8 mouse cellular contexts compared by ENCODE assay signal in genomic region chr13:51616417-51617044, GRCm38 (mm10). TPM values are rescaled to one million over a fixed set of nuclear protein-coding genes. Genes with fewer than 3 reads are reported as not detected.
DNase-seq lines count a peak whose midpoint lies in the region; ATAC-seq lines count a peak whose summit lies in the region.
"Had no signal": no experiment of that assay in that cellular context is flagged by ENCODE, and none has a peak within 500 bp of the region (broad histone marks: within the 10 kb centered on the region; RNA-seq: fewer than 3 reads in every experiment).

No protein-coding gene starts in this region.

- H3K9me3 ChIP-seq in hindbrain, embryonic 11.5 days (ENCODE audit: control insufficient read depth, low read length), result no peaks in the 10 kb centered on the region
- H3K9me3 ChIP-seq: limb, embryonic 12.5 days had no signal

- no peak overlapping the region for H3K4me2 ChIP-seq in hindbrain, embryonic 11.5 days (replicated peaks; ENCODE audit: low read depth, low read length)
- H3K4me2 ChIP-seq: limb, embryonic 12.5 days had no signal

- no peaks in the 10 kb centered on the region for H3K27me3 ChIP-seq in hindbrain, embryonic 11.5 days (ENCODE audit: control insufficient read depth, insufficient read depth, low read length)
- H3K27me3 ChIP-seq: limb, embryonic 12.5 days had no signal

- H3K36me3 ChIP-seq in hindbrain, embryonic 11.5 days (ENCODE audit: control insufficient read depth, insufficient read depth, low read length), result no peaks in the 10 kb centered on the region
- H3K36me3 ChIP-seq: limb, embryonic 12.5 days had no signal

- no peaks in the 10 kb centered on the region for H3K4me1 ChIP-seq in hindbrain, embryonic 11.5 days (replicated peaks; ENCODE audit: control insufficient read depth, insufficient read depth, low read length)

- no peak overlapping the region for H3K4me3 ChIP-seq in hindbrain, embryonic 11.5 days (ENCODE audit: low read depth, low read length)
- H3K4me3 ChIP-seq: limb, embryonic 12.5 days had no signal

- DNase-seq in 3T3-L1 (ENCODE audit: low read depth, low spot score) (peak; percentile 42), NIH3T3 (ENCODE audit: low read depth) (peak; percentile 69)
- no peak for DNase-seq in hindbrain, embryonic 11.5 days (ENCODE audit: low spot score)
- peak; percentile 68 for DNase-seq in left cerebral cortex, postnatal 4 days
- DNase-seq in spleen, postnatal 10 days (ENCODE audit: low spot score in 2 of 2), result no peak

- intact Hi-C loops in left cerebral cortex, postnatal 4 days (cut with DNase I), result loop anchor here (5.0 to 10.0 kb wide), 3 partner anchors 49 to 659 kb away; partner anchors contain the start of gene Shc3

- no peak overlapping the region for H3K9ac ChIP-seq in hindbrain, embryonic 11.5 days (ENCODE audit: low read depth, low read length)
- H3K9ac ChIP-seq: limb, embryonic 12.5 days had no signal

- WGBS in hindbrain, embryonic 11.5 days, result 9% methylated on average over 12 of the region's 12 CpGs

- no peak overlapping the region for H3K27ac ChIP-seq in hindbrain, embryonic 11.5 days (ENCODE audit: low read depth, low read length)
- H3K27ac ChIP-seq: limb, embryonic 12.5 days had no signal

- ATAC-seq in hindbrain, embryonic 11.5 days (ENCODE audit: low FRiP score), result peak; percentile 33
- no peak for ATAC-seq in megakaryocyte-erythroid progenitor cell, adult 5-6 weeks (replicated peaks; ENCODE audit: low FRiP score, low TSS enrichment, poor library complexity, severe bottlenecking)
- no peak for ATAC-seq in inflammation-experienced regulatory T-cells, adult 6 months

RNA-seq across cellular contexts. Expression of gene Cks2, which starts 28.5 kb away (rescaled TPM):
- polyA plus RNA-seq in hindbrain, embryonic 11.5 days (2014; fragmentation: Nextera tagmentation; extraction: Ambion mirVana), result 298 and 307 TPM in 2 replicates
- total RNA-seq in left cerebral cortex, postnatal 4 days (2021), result 1 to 10 TPM; 7.7 to 9.4 TPM
- 342 and 430 TPM in 2 replicates for total RNA-seq in megakaryocyte-erythroid progenitor cell, adult 5-6 weeks (2014; fragmentation: Nextera tagmentation)
- 275 and 355 TPM in 2 replicates for total RNA-seq in megakaryocyte-erythroid progenitor cell, adult 5-6 weeks (2017)
- 100 to 1,000 TPM in 1 of 3 experiments, 10 to 100 TPM in 2; 25.7 to 172 (median 40.8) TPM for polyA plus RNA-seq in inflammation-experienced regulatory T-cells, adult 6 months (2017; shearing (Covaris generic))

RNA-seq across cellular contexts. Expression of gene Secisbp2, which starts 35.0 kb away (rescaled TPM):
- polyA plus RNA-seq in hindbrain, embryonic 11.5 days (2014; fragmentation: Nextera tagmentation; extraction: Ambion mirVana), result 30.0 and 35.3 TPM in 2 replicates
- total RNA-seq in left cerebral cortex, postnatal 4 days (2021), result 10 to 100 TPM; 20.5 to 23.1 TPM
- total RNA-seq in megakaryocyte-erythroid progenitor cell, adult 5-6 weeks (2014; fragmentation: Nextera tagmentation), result 33.2 and 41.6 TPM in 2 replicates
- total RNA-seq in megakaryocyte-erythroid progenitor cell, adult 5-6 weeks (2017), result 29.6 and 31.8 TPM in 2 replicates
- 10 to 100 TPM; 34.3 to 43.2 (median 34.5) TPM for polyA plus RNA-seq in inflammation-experienced regulatory T-cells, adult 6 months (2017; shearing (Covaris generic))

RNA-seq across cellular contexts. Expression of gene Shc3, which starts 47.3 kb away (rescaled TPM):
- 3.4 and 5.6 TPM in 2 replicates for polyA plus RNA-seq in hindbrain, embryonic 11.5 days (2014; fragmentation: Nextera tagmentation; extraction: Ambion mirVana)
- total RNA-seq in left cerebral cortex, postnatal 4 days (2021), result 100 to 1,000 TPM; 157 to 163 TPM
- not detected in 2 replicates for total RNA-seq in megakaryocyte-erythroid progenitor cell, adult 5-6 weeks (2014; fragmentation: Nextera tagmentation)
- not detected in 2 replicates for total RNA-seq in megakaryocyte-erythroid progenitor cell, adult 5-6 weeks (2017)
- polyA plus RNA-seq in inflammation-experienced regulatory T-cells, adult 6 months (2017; shearing (Covaris generic)), result not detected

Comparison
In these comparisons a context has a peak if more than half of its experiments do, and no peak if none do; other contexts are left out.
1. DNase-seq: peak in 3T3-L1 (single experiment), NIH3T3 (single experiment) and left cerebral cortex, postnatal 4 days (single experiment); none in hindbrain, embryonic 11.5 days (single experiment) and spleen, postnatal 10 days (0 of 2).
2. RNA of gene Cks2, which starts 28.5 kb away (total RNA-seq): 275 to 430 TPM in megakaryocyte-erythroid progenitor cell, adult 5-6 weeks; 7.7 to 9.4 TPM in left cerebral cortex, postnatal 4 days; every median in the first group is over 10 times any median in the second.
3. RNA of gene Shc3, which starts 47.3 kb away (total RNA-seq): 157 to 163 TPM in left cerebral cortex, postnatal 4 days; not detected in megakaryocyte-erythroid progenitor cell, adult 5-6 weeks; every median in the first group is over 100 times any median in the second.